Mouse (Mus musculus) forebrain, embryonic 11.5 days (tissue): ENCODE measurements around the gene Olfr1369-ps1. TPM values are rescaled to one million over a fixed set of nuclear protein-coding genes. Genes with fewer than 3 reads are reported as not detected.

ENCODE experiments used
- ATAC-seq: fragments of 200-750 bp; cut with Nextera tagmentation; replicated peaks from 2 replicates; pipeline ENCODE4 v1.8.0; 2017; ENCODE audit warnings: moderate TSS enrichment; ENCODE audit not compliant: low FRiP score
- DNase-seq: peaks from one replicate; pipeline ENCODE4 v3.0.0-alpha.2; 2017; ENCODE audit warnings: low spot score
- H3K27ac ChIP-seq: fragments of 300-500 bp; sonication (generic); 2 replicates; pipeline ENCODE4 v1.5.1; 2014; ENCODE audit warnings: low read depth, low read length
- H3K27me3 ChIP-seq: fragments of 300-500 bp; sonication (generic); 2 replicates; pipeline ENCODE4 v1.6.1; 2014; ENCODE audit warnings: mild to moderate bottlenecking, low read length, mixed read lengths; ENCODE audit not compliant: control insufficient read depth, insufficient read depth
- H3K36me3 ChIP-seq: fragments of 300-500 bp; sonication (generic); 2 replicates; pipeline ENCODE4 v1.6.1; 2014; ENCODE audit warnings: mild to moderate bottlenecking, low read length, moderate library complexity, mixed read lengths; ENCODE audit not compliant: control insufficient read depth, insufficient read depth
- H3K4me1 ChIP-seq: fragments of 300-500 bp; sonication (generic); replicated peaks from 2 replicates; pipeline ENCODE4 v1.6.1; 2014; ENCODE audit warnings: low read length, mixed read lengths; ENCODE audit not compliant: control insufficient read depth, insufficient read depth
- H3K4me2 ChIP-seq: fragments of 300-500 bp; sonication (generic); 2 replicates; pipeline ENCODE4 v1.6.1; 2014; ENCODE audit warnings: low read depth, mild to moderate bottlenecking, low read length, moderate library complexity, mixed read lengths; ENCODE audit not compliant: severe bottlenecking
- H3K4me3 ChIP-seq: fragments of 300-500 bp; sonication (generic); 2 replicates; pipeline ENCODE4 v1.5.1; 2014; ENCODE audit warnings: low read depth, low read length
- H3K9ac ChIP-seq: fragments of 300-500 bp; sonication (generic); 2 replicates; pipeline ENCODE4 v1.6.1; 2014; ENCODE audit warnings: low read length
- H3K9me3 ChIP-seq: fragments of 300-500 bp; sonication (generic); 2 replicates; pipeline ENCODE4 v1.6.1; 2016; ENCODE audit warnings: low read length, mixed read lengths; ENCODE audit not compliant: control insufficient read depth
- WGBS: fragments of 180-500 bp; shearing (Covaris S2); extraction: QIAGEN DNeasy Blood & Tissue Kit; methylation state at CpG from one replicate; pipeline ENCODE4 v1.1.7; 2014; 5-methylcytosine and 5-hydroxymethylcytosine counted together
- polyA plus RNA-seq: library from polyadenylated mRNA; unstranded; fragments of >200 nt; fragmentation: Nextera tagmentation; extraction: Ambion mirVana; gene quantifications from 2 replicates; pipeline ENCODE4 v1.2.1, GENCODE M21; 2014

Gene Olfr1369-ps1
- polyA plus RNA-seq, 1 experiment from 2014 or later, result not detected

DNA sequence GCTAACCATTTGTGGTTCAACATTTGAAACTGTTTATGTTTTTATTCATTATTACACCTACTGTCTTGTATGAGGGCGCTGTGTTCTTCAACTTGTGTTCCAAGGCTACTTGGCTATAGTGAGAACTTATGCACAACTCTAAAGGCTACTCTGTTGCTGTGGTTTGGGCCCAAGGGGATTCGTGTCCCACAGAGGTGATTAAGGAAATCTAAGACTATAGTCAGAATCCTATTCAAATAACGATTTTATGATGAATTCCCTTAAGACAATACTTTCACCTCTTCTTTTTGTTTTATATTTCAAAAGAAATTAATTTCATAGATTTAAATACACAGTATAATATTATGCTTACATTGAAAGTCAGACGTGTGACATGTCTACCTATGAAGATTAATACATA, 34.5 kb downstream of the Olfr1369-ps1 start, which contains the start of gene Olfr1368:
Gene Olfr1368 (minus strand): TSS at position 101 of the 400 bp plus-strand sequence.
- Histone ChIP-seq H3K4me2 (no peak within 1 kb of the TSS), H3K4me1 (no peaks in the 10 kb centered on the region), H3K27ac (no peak within 1 kb of the TSS), H3K9ac (no peak within 1 kb of the TSS), H3K9me3 (no peaks in the 10 kb centered on the region), H3K27me3 (no peaks in the 10 kb centered on the region), H3K36me3 (no peaks in the 10 kb centered on the region), H3K4me3 (no peak within 1 kb of the TSS)
- no peak for ATAC-seq
- 74% methylated on average over 4 of the region's 4 CpGs for WGBS
- DNase-seq, result no peak

DNA sequence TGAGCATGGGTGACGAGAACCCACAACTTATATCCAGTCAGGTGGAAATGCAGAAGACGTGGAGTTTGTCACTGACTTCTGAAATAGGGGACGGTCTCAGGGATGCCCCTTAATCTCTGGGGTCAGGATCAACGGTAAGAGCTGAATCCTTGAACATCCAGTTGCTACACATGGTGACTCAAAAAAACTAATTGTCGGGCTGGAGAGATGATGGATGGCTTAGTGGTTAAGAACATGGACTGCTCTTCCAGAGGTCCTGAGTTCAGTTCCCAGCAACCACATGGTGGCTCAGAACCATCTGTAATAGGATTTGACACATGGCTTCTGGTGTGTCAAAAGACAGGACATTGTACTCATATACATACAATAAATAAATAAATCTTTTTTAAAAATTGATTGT, 44.6 kb downstream of the Olfr1369-ps1 start:
- ATAC-seq (no peak), DNase-seq (no peak)
- no peak overlapping the region for H3K4me3 ChIP-seq
- no peak overlapping the region for H3K9ac ChIP-seq
- H3K4me2 ChIP-seq, result no peak overlapping the region
- H3K4me1 ChIP-seq, result no peaks in the 10 kb centered on the region
- H3K27ac ChIP-seq, result no peak overlapping the region
- H3K27me3 ChIP-seq, result no peaks in the 10 kb centered on the region
- WGBS, result 83% methylated on average over 5 of the region's 5 CpGs
- no peaks in the 10 kb centered on the region for H3K36me3 ChIP-seq
- H3K9me3 ChIP-seq, result no peaks in the 10 kb centered on the region

DNA sequence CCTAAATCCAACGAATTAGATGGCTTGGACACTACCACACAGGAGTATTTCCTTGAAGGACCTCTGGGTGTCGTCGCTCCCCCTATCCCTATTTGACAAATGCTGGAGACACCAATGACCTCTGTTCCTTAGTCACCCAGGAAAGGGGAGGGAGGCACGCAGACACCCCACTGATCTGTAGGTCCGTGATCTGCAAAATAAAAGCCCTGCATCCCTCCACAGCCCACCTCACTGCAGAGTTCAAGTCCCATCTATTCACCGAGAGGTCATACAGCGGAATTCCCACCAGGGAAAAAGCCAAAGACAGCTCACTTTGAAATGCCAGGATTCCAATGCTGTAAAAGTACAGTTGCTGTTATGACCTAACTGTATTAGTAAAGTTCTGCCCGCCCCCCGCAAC, 46.8 kb downstream of the Olfr1369-ps1 start:
- 7% methylated on average over 9 of the region's 9 CpGs for WGBS
- Histone ChIP-seq H3K27me3 (no peaks in the 10 kb centered on the region), H3K9me3 (no peaks in the 10 kb centered on the region), H3K9ac (no peak overlapping the region), H3K4me2 (peak overlapping the region; percentile 93; the same call in 1 of the 2 replicates), H3K36me3 (no peaks in the 10 kb centered on the region), H3K4me3 (no peak overlapping the region), H3K4me1 (no peaks in the 10 kb centered on the region), H3K27ac (no peak overlapping the region)
- ATAC-seq (no peak), DNase-seq (no peak)

- 1% methylated on average over 19 of the region's 19 CpGs for WGBS
- Histone ChIP-seq H3K27ac (no peak overlapping the region), H3K36me3 (no peaks in the 10 kb centered on the region), H3K4me3 (peak overlapping the region; percentile 56), H3K9ac (peak overlapping the region; percentile 37; the same call in 1 of the 2 replicates), H3K9me3 (no peaks in the 10 kb centered on the region), H3K4me2 (peak overlapping the region; percentile 93), H3K4me1 (no peaks in the 10 kb centered on the region), H3K27me3 (no peaks in the 10 kb centered on the region)
- ATAC-seq (peak; percentile 52), DNase-seq (peak; percentile 94)
These were observed 47.6 kb downstream of the Olfr1369-ps1 start for GRCm38 (mm10) chr13:21158785-21159474.

DNA sequence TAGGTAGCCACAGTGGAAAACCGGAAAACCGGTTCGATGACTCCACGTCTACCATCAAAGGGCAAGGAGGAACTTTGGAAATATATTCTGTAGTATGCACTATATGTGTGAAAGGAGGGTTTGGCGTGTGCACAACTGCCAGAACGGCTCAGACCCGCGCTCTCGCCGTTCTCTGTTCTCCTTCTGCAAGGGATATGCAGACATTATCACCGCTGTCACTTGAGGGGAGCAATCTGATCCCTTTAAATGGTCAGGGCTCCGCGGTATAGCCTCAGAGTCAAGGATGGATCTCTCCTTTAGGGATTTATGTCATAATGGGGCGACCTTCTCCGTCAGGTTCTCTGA, 48.2 kb downstream of the Olfr1369-ps1 start:
- Histone ChIP-seq H3K9ac (peak overlapping the region; percentile 41), H3K4me1 (no peaks in the 10 kb centered on the region), H3K27ac (no peak overlapping the region), H3K27me3 (no peaks in the 10 kb centered on the region), H3K4me2 (peak overlapping the region; percentile 93), H3K36me3 (no peaks in the 10 kb centered on the region), H3K4me3 (peak overlapping the region; percentile 56), H3K9me3 (no peaks in the 10 kb centered on the region)
- WGBS, result 0% methylated on average over 15 of the region's 15 CpGs
- ATAC-seq, result no peak
- DNase-seq, result no peak

DNA sequence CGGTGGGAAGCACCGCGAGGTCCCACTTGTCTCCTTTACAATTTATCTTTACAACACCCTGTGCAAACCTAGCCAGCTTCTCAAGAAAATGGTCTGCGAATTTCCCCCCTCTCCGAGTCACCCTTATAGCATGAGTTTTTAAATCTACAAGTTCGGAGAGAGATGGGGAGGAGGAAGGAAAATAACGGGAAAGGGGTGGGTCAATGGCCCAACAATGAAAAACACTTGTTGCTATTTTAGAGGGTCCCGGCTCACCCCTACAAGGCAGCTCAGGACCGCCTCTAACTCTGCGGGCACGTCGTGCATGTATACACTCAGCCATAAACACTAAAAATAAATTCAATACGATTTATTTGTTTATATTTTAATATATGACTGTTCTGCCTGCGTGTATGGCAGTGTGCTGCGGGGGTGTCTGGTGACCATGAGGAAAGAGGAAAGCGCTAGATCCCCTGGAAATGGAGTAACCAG, 48.8 kb downstream of the Olfr1369-ps1 start:
- Histone ChIP-seq H3K27ac (no peak overlapping the region), H3K9ac (peak overlapping the region; percentile 49), H3K27me3 (no peaks in the 10 kb centered on the region), H3K9me3 (no peaks in the 10 kb centered on the region), H3K4me1 (no peaks in the 10 kb centered on the region), H3K4me2 (peak overlapping the region; percentile 93), H3K4me3 (peak overlapping the region; percentile 56), H3K36me3 (no peaks in the 10 kb centered on the region)
- DNase-seq (no peak), ATAC-seq (peak; percentile 35)
- under 1% methylated on average over 16 of the region's 16 CpGs for WGBS

- Histone ChIP-seq H3K27ac (no peak overlapping the region), H3K27me3 (no peaks in the 10 kb centered on the region), H3K4me1 (no peaks in the 10 kb centered on the region), H3K9me3 (no peaks in the 10 kb centered on the region), H3K4me3 (peak overlapping the region; percentile 56), H3K36me3 (no peaks in the 10 kb centered on the region), H3K4me2 (peak overlapping the region; percentile 93), H3K9ac (0 out of 2 replicates have a peak overlapping the region, but pooled peaks have one; percentile 13)
- WGBS, result under 1% methylated on average over 32 of the region's 32 CpGs
- DNase-seq (peak; percentile 94), ATAC-seq (peak; percentile 89)
These were observed 49.6 kb downstream of the Olfr1369-ps1 start for GRCm38 (mm10) chr13:21160657-21161590.

- H3K4me1 ChIP-seq, result no peaks in the 10 kb centered on the region
- peak overlapping the region; percentile 56 for H3K4me3 ChIP-seq
- H3K4me2 ChIP-seq, result peak overlapping the region; percentile 34; the same call in 1 of the 2 replicates
- 40% methylated on average over 2 of the region's 2 CpGs for WGBS
- no peak overlapping the region for H3K9ac ChIP-seq
- no peaks in the 10 kb centered on the region for H3K27me3 ChIP-seq
- H3K27ac ChIP-seq, result no peak overlapping the region
- no peaks in the 10 kb centered on the region for H3K9me3 ChIP-seq
- ATAC-seq (peak; percentile 32; the same call in 1 of the 2 replicates), DNase-seq (no peak)
- no peaks in the 10 kb centered on the region for H3K36me3 ChIP-seq
These were observed 50.3 kb downstream of the Olfr1369-ps1 start for GRCm38 (mm10) chr13:21161591-21161990.
